Mouse (Mus musculus) neural tube, embryonic 11.5 days (tissue): ENCODE measurements around the gene Fam189b. TPM values are rescaled to one million over a fixed set of nuclear protein-coding genes. Genes with fewer than 3 reads are reported as not detected.
"Not testable (repeated sequence)": the region's sequence is repeated elsewhere in the genome, so short reads cannot be mapped to it uniquely, and the experiment has no call there.

Experiments
- ATAC-seq: fragments of 200-750 bp; cut with Nextera tagmentation; 2 replicates; pipeline ENCODE4 v1.8.0; 2017; ENCODE audit warnings: moderate number of reproducible peaks, mild to moderate bottlenecking, moderate TSS enrichment, moderate library complexity; ENCODE audit not compliant: insufficient read depth, low FRiP score, low TSS enrichment
- DNase-seq: peaks from one replicate; pipeline ENCODE4 v3.0.0-alpha.2; 2015; ENCODE audit warnings: low spot score
- H3K27ac ChIP-seq: fragments of 300-500 bp; sonication (generic); 2 replicates; pipeline ENCODE4 v1.5.1; 2014; ENCODE audit warnings: low read depth, mild to moderate bottlenecking, low read length
- H3K27me3 ChIP-seq: fragments of 300-500 bp; sonication (generic); 2 replicates; pipeline ENCODE4 v1.6.1; 2014; ENCODE audit warnings: mild to moderate bottlenecking, low read length, mixed read lengths; ENCODE audit not compliant: control insufficient read depth, insufficient read depth
- H3K36me3 ChIP-seq: fragments of 300-500 bp; sonication (generic); 2 replicates; pipeline ENCODE4 v1.6.1; 2014; ENCODE audit warnings: mild to moderate bottlenecking, low read length, moderate library complexity, mixed read lengths; ENCODE audit not compliant: control insufficient read depth, insufficient read depth
- H3K4me1 ChIP-seq: fragments of 300-500 bp; sonication (generic); 2 replicates; pipeline ENCODE4 v1.6.1; 2014; ENCODE audit warnings: low read length, mixed read lengths; ENCODE audit not compliant: control insufficient read depth, insufficient read depth
- H3K4me2 ChIP-seq: fragments of 300-500 bp; sonication (generic); 2 replicates; pipeline ENCODE4 v1.6.1; 2014; ENCODE audit warnings: low read depth, mild to moderate bottlenecking, moderate library complexity
- H3K4me3 ChIP-seq: fragments of 300-500 bp; sonication (generic); 2 replicates; pipeline ENCODE4 v1.5.1; 2014; ENCODE audit warnings: low read depth, low read length
- H3K9ac ChIP-seq: fragments of 300-500 bp; sonication (generic); 2 replicates; pipeline ENCODE4 v1.6.1; 2014; ENCODE audit warnings: mild to moderate bottlenecking, low read length
- H3K9me3 ChIP-seq: fragments of 300-500 bp; sonication (generic); 2 replicates; pipeline ENCODE4 v1.6.1; 2016; ENCODE audit warnings: low read length; ENCODE audit not compliant: control insufficient read depth
- WGBS: fragments of 180-500 bp; shearing (Covaris S2); extraction: QIAGEN DNeasy Blood & Tissue Kit; methylation state at CpG from one replicate; pipeline ENCODE4 v1.1.7; 2014; 5-methylcytosine and 5-hydroxymethylcytosine counted together
- polyA plus RNA-seq: library from polyadenylated mRNA; unstranded; fragments of >200 nt; fragmentation: Nextera tagmentation; extraction: Ambion mirVana; gene quantifications from 2 replicates; pipeline ENCODE4 v1.2.1, GENCODE M21; 2014

Gene Fam189b
- polyA plus RNA-seq, 1 experiment from 2014 or later: 36.9 TPM

DNA sequence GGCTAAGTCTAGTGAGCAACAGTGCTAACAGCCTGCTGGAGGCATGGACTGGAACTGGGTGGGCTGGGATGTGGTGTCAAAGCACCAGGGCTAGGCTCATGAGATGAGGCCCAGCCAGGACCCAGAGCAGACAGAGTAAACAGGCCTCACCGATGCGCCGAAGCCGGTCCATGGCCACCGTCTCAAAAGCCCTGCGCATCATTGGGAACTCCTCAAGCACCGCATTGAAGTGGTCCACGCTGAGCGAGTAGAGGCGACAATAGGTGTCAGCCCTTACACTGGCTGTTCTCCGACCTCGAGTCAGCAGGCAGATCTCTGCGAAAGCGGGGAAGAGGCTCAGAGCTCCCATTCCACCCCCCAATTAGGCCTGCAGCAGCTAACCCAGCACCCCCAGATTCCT is 34.4 kb upstream of the Fam189b start:
- Histone ChIP-seq H3K27ac (no peak overlapping the region), H3K9ac (no peak overlapping the region), H3K4me1 (no peaks in the 10 kb centered on the region), H3K9me3 (no peaks in the 10 kb centered on the region), H3K36me3 (no peaks in the 10 kb centered on the region), H3K27me3 (peaks cover 2% of the 10 kb centered on the region; the same call in 1 of the 2 replicates), H3K4me3 (no peak overlapping the region), H3K4me2 (no peak overlapping the region)
- WGBS: 79% methylated on average over 14 of the region's 14 CpGs
- no peak for DNase-seq
- ATAC-seq: no peak

DNA sequence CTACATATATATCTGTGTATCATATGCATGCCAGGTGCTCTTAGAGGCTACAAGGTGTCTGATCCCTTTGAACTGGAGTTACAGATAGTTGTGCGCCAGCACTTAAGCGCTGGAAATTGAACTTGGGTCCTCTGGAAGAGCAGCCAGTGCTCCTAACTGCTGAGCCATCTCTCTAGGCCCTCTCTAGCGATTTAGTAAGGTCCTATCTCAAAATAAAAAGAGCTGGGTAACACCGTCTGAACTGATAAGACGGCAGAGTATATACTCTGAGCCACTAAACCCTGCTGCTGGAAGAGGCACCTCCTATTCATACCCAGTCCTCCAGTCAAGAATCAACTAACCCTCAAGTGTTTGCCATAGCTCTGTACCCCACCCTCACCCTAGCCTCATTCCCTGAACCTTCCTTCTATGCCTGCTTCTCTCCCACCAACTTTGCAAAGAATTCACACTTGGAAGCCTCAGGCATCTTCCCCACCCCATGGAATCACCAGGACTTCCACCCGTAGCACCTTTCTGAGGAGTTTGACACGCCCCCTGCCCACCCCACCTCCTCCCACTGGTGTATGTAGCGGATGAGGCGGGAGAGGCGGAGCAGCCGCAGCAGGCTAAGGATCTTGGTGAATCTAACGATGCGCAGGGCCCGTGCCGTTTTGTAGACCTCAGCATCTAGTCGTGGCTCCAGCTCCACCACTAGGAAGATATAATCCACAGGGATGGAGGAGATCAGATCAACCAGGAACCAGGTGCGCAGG is 30.7 kb upstream of the Fam189b start:
- H3K4me3 ChIP-seq: no peak overlapping the region
- no peaks in the 10 kb centered on the region for H3K4me1 ChIP-seq
- 48% methylated on average over 17 of the region's 17 CpGs for WGBS
- ATAC-seq (no peak), DNase-seq (no peak)
- no peak overlapping the region for H3K27ac ChIP-seq
- H3K9me3 ChIP-seq: no peaks in the 10 kb centered on the region
- peaks cover 2% of the 10 kb centered on the region; the same call in 1 of the 2 replicates for H3K27me3 ChIP-seq
- no peaks in the 10 kb centered on the region for H3K36me3 ChIP-seq
- no peak overlapping the region for H3K9ac ChIP-seq
- no peak overlapping the region for H3K4me2 ChIP-seq

DNA sequence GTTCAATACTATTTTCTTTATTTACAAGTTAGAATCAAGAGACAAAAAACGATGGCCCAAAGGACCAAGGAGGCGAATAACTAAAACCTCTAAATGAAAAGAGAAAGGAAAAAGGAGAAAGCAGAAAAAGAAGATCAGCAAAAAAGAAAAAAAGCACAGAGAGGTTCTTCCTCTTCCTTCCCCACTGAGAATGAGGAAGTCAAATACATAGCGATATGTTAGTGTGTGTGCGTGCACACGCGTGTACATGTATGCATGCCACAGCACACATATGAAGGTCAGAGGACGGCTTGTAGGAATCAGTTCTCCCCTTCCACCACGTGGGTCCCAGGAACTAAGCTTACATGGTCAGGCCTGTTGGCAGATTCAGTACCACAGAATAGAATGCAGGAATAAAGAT is 26.0 kb upstream of the Fam189b start:
- no peak overlapping the region for H3K4me2 ChIP-seq
- H3K9me3 ChIP-seq: no peaks in the 10 kb centered on the region
- no peak for DNase-seq
- WGBS: 92% methylated on average over 8 of the region's 8 CpGs
- H3K27me3 ChIP-seq: peaks cover 4% of the 10 kb centered on the region; the same call in 1 of the 2 replicates
- H3K36me3 ChIP-seq: no peaks in the 10 kb centered on the region
- no peak overlapping the region for H3K9ac ChIP-seq
- H3K27ac ChIP-seq: no peak overlapping the region
- ATAC-seq: no peak
- peaks cover 7% of the 10 kb centered on the region for H3K4me1 ChIP-seq
- H3K4me3 ChIP-seq: no peak overlapping the region

DNA sequence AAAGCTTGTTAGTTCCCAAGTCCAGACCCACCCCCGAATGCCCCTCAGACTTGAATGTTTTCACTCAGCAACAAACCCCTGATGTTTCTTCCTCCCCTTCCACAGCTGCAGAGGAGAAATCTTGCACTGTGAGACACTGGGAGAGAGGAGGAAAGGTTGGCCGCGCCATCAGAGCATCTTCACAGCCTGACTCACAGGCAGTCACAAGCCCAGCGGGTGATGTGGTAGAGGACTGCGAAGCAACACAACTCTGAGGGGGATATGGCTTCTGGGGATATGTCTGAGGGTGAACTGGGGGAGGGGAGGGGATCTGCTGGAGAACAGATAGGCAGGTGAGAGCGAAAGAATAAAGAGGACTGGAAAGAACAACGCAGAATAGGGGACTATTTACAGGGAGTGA is 24.3 kb upstream of the Fam189b start:
- Histone ChIP-seq H3K36me3 (no peaks in the 10 kb centered on the region), H3K27me3 (peaks cover 4% of the 10 kb centered on the region; the same call in 1 of the 2 replicates), H3K9ac (peak overlapping the region; percentile 35; the same call in 1 of the 2 replicates), H3K4me1 (peaks cover 7% of the 10 kb centered on the region), H3K9me3 (no peaks in the 10 kb centered on the region), H3K27ac (no peak overlapping the region), H3K4me2 (peak overlapping the region; percentile 99), H3K4me3 (peak overlapping the region; percentile 68)
- no peak for ATAC-seq
- 29% methylated on average over 7 of the region's 7 CpGs for WGBS
- no peak for DNase-seq

DNA sequence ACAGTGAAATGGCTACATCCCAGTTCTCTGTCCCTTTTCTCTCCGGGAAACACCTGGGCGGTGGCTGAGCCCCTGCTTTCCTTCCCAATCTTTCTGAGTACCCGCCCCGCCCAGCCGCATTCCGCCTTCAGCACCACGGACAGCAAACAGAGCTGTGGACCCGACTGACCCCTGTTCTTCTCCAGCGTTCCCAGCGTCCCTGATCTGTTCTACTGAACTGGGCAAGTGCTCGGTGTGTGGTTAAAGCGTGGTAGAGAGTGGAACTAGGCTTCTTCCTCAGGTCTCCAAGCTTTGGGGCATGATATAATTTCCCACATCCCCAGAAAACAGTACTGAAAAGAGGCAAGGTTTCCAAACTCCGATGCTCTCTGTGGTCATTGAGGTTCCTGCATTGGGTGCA is 23.7 kb upstream of the Fam189b start:
- no peak; the same call in 1 of the 2 replicates for ATAC-seq
- DNase-seq: peak; percentile 69
- Histone ChIP-seq H3K4me3 (peak overlapping the region; percentile 68), H3K9me3 (no peaks in the 10 kb centered on the region), H3K4me2 (peak overlapping the region; percentile 99), H3K36me3 (no peaks in the 10 kb centered on the region), H3K27me3 (peaks cover 4% of the 10 kb centered on the region; the same call in 1 of the 2 replicates), H3K27ac (no peak overlapping the region), H3K9ac (peak overlapping the region; percentile 67), H3K4me1 (peaks cover 7% of the 10 kb centered on the region)
- 2% methylated on average over 13 of the region's 13 CpGs for WGBS

DNA sequence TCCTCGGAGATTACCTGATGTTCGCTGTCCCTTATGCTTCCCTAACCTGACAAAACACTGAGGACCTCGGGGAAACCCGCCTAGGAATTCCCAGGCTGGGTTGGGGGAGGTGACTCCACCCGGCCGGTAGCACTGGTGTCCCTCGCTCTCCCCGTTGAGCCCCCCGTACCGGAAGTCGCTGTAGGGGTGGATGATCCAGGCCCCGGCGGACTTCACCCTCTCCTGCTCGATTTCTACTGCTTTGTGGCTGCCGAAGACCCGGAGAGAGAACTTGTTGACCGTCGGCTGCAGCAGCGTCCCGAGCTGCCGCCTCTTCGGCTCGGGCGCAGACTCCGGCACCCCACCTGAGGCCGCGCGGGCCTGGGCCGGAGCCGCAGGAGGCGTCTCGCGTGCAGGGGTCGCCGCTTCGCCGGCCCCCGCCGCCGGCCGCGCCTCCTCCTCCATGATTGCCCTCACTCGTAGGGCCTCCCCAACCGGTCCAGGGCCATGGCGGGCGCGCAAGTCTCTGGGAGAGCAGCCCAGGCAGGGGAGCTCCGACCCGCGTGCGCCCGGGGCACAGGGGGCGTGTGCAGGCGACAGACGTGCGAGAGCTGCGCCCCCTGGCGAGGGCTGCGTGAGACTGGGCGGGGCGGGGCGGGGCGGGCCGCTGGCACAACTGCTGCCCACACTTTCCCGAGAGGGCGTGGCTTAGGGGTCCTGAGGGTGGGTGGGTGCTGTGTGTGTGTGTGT is 23.2 kb upstream of the Fam189b start, which contains the start of gene Hcn3:
TSS of gene Hcn3 (minus strand) at position 581 of the 729 bp plus-strand sequence.
- no peak within 1 kb of the TSS for H3K27ac ChIP-seq
- DNase-seq (peak; percentile 85), ATAC-seq (peak; percentile 74)
- WGBS: under 1% methylated on average over 54 of the region's 66 CpGs
- peaks cover 7% of the 10 kb centered on the region for H3K4me1 ChIP-seq
- H3K4me2 ChIP-seq: peak within 1 kb of the TSS; percentile 99
- H3K4me3 ChIP-seq: peak within 1 kb of the TSS; percentile 68
- peak within 1 kb of the TSS; percentile 67 for H3K9ac ChIP-seq
- H3K9me3 ChIP-seq: no peaks in the 10 kb centered on the region
- peaks cover 4% of the 10 kb centered on the region; the same call in 1 of the 2 replicates for H3K27me3 ChIP-seq
- no peaks in the 10 kb centered on the region for H3K36me3 ChIP-seq

DNA sequence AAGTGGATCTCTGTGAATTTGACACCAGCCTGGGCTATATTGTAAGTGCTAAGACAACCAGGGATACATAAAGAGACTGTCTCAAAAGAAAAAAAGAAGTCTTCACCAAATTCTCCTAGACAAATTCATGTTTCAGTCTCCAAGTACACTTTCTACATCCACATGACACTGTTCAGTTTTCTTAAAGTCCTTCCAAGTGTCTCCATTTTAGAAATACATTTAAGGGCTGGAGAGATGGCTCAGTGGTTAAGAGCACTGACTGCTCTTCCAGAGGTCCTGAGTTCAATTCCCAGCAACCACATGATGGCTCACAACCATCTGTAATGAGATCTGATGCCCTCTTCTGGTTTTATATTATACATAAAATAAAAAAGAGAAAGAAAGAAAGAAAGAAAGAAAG is 21.7 kb upstream of the Fam189b start:
- DNase-seq, H3K27me3 ChIP-seq, H3K36me3 ChIP-seq, H3K4me2 ChIP-seq, ATAC-seq, H3K9ac ChIP-seq, H3K9me3 ChIP-seq, H3K4me3 ChIP-seq, H3K27ac ChIP-seq: not testable (repeated sequence)
- peaks cover 15% of the 10 kb centered on the region for H3K4me1 ChIP-seq

DNA sequence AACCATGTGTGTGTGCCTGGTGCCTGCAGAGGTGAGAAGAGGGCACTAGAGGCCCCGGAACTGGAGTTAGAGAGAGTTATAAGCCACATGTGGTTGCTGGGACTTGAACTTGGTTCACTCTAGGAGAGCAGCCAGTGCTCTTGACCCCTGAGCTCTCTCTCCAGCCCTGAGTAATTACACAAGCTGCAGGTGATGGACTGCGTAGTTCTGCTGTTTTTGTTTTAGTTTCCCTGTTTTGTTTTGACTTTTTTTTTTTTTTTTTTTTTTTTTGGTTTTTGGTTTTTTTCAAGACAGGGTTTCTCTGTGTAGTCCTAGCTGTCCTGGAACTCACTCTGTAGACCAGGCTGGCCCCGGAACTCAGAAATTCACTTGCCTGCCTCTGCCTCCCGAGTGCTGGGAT is 21.2 kb upstream of the Fam189b start:
- H3K27ac ChIP-seq: no peak overlapping the region
- no peaks in the 10 kb centered on the region for H3K36me3 ChIP-seq
- no peak overlapping the region for H3K4me2 ChIP-seq
- no peak for ATAC-seq
- H3K9me3 ChIP-seq: no peaks in the 10 kb centered on the region
- H3K4me3 ChIP-seq: no peak overlapping the region
- peaks cover 15% of the 10 kb centered on the region for H3K4me1 ChIP-seq
- whole genome bisulfite sequencing: 77% methylated on average over 4 of the region's 4 CpGs
- no peak overlapping the region for H3K9ac ChIP-seq
- H3K27me3 ChIP-seq: peaks cover 4% of the 10 kb centered on the region; the same call in 1 of the 2 replicates
- no peak for DNase-seq
